In the genomic region with DNA sequence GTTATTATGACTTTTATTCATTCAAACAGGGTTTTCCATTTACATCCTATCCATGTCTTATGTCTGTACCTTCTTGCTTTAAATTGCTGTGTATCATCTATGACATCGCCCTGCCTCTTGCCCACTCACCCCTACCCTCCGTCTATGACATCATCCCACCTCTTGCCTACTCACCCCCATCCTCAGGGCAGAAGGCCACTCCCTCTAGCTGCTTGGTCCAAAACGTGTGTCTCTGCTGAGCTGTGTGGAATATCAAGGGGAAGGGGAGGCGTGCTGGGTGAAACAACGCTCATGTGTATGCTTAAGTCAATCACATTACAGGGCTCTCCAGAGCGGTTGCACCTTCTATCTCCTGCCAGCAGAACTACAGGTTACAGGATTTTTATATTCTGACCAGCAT, we compare ENCODE assay signal across 24 mouse cellular contexts. TPM values are rescaled to one million over a fixed set of nuclear protein-coding genes. Genes with fewer than 3 reads are reported as not detected.
DNase-seq lines count a peak whose midpoint lies in the region; ATAC-seq and TF ChIP-seq lines count a peak whose summit lies in the region.
"Had no signal": no experiment of that assay in that cellular context is flagged by ENCODE, and none has a peak within 500 bp of the region (broad histone marks: within the 10 kb centered on the region; RNA-seq: fewer than 3 reads in every experiment).

No protein-coding gene starts in this region.

- DNase-seq in heart, adult 9 months (ENCODE audit: low spot score in 2 of 2): no peak
- DNase-seq in kidney, postnatal 0 days (ENCODE audit: low spot score): no peak
- no peak for DNase-seq in kidney, adult 9 months
- no peak for DNase-seq in midbrain, postnatal 0 days (ENCODE audit: low spot score)
- DNase-seq in midbrain, embryonic 14.5 days: no peak
- DNase-seq in NIH3T3 (ENCODE audit: low read depth): peak; percentile 24
- no peak for DNase-seq in lung, postnatal 25 days (ENCODE audit: low spot score)
- DNase-seq: adrenal gland, adult 8-10 months; adrenal gland, postnatal 14 days; adrenal gland, postnatal 36 days; B cell, adult 2 months; cerebellum, adult 11-12 months; cerebellum, adult 2 months; cerebellum, adult 9-10 months; cerebellum, postnatal 10 days; cerebellum, postnatal 25 days had no signal

- 0 out of 2 replicates have a peak, but pooled peaks have one; percentile 33 for ATAC-seq in heart, embryonic 12.5 days (ENCODE audit: insufficient number of reproducible peaks, low FRiP score)
- ATAC-seq in kidney, postnatal 0 days (replicated peaks; ENCODE audit: low FRiP score, low read depth): 0 out of 2 replicates have a peak, but pooled peaks have one; percentile 29
- no peak; the same call in 1 of the 2 replicates for ATAC-seq in midbrain, postnatal 0 days (ENCODE audit: low FRiP score)
- no peak for ATAC-seq in midbrain, embryonic 14.5 days (ENCODE audit: low FRiP score, low TSS enrichment)
- ATAC-seq: CD4-positive, CD25-positive, alpha-beta regulatory T cell, adult 4 months; forebrain, embryonic 13.5 days; forebrain, embryonic 15.5 days had no signal

- peaks cover 7% of the 10 kb centered on the region; the same call in 1 of the 2 replicates for H3K36me3 ChIP-seq in heart, embryonic 12.5 days
- H3K36me3 ChIP-seq in kidney, postnatal 0 days (ENCODE audit: insufficient read depth, low read length): no peaks in the 10 kb centered on the region
- H3K36me3 ChIP-seq in midbrain, postnatal 0 days (ENCODE audit: insufficient read depth, low read length): no peaks in the 10 kb centered on the region
- no peaks in the 10 kb centered on the region for H3K36me3 ChIP-seq in midbrain, embryonic 14.5 days (ENCODE audit: control insufficient read depth, insufficient read depth, low read length)
- H3K36me3 ChIP-seq: embryonic facial prominence, embryonic 12.5 days; forebrain, embryonic 15.5 days had no signal

- no peak overlapping the region for H3K27ac ChIP-seq in heart, embryonic 12.5 days (ENCODE audit: poor library complexity, severe bottlenecking)
- H3K27ac ChIP-seq in kidney, postnatal 0 days: no peak overlapping the region
- H3K27ac ChIP-seq in midbrain, postnatal 0 days (ENCODE audit: low read depth, low read length): no peak overlapping the region
- no peak overlapping the region for H3K27ac ChIP-seq in midbrain, embryonic 14.5 days (replicated peaks; ENCODE audit: low read depth, low read length)
- H3K27ac ChIP-seq: embryonic facial prominence, embryonic 10.5 days; embryonic facial prominence, embryonic 12.5 days; forebrain, embryonic 13.5 days; forebrain, embryonic 15.5 days had no signal

- H3K9ac ChIP-seq in heart, embryonic 12.5 days: no peak overlapping the region
- H3K9ac ChIP-seq in kidney, postnatal 0 days (ENCODE audit: low read depth, low read length): no peak overlapping the region
- H3K9ac ChIP-seq in midbrain, postnatal 0 days (replicated peaks; ENCODE audit: low read length, poor library complexity, severe bottlenecking): no peak overlapping the region
- H3K9ac ChIP-seq in midbrain, embryonic 14.5 days (replicated peaks; ENCODE audit: low read length): no peak overlapping the region
- H3K9ac ChIP-seq: embryonic facial prominence, embryonic 12.5 days; forebrain, embryonic 13.5 days; forebrain, embryonic 15.5 days had no signal

- H3K4me3 ChIP-seq in heart, embryonic 12.5 days: no peak overlapping the region
- H3K4me3 ChIP-seq in kidney, postnatal 0 days (replicated peaks; ENCODE audit: low read depth, low read length): no peak overlapping the region
- H3K4me3 ChIP-seq in midbrain, postnatal 0 days (ENCODE audit: low read depth, low read length): no peak overlapping the region
- H3K4me3 ChIP-seq in midbrain, embryonic 14.5 days (replicated peaks; ENCODE audit: low read depth, low read length): no peak overlapping the region
- H3K4me3 ChIP-seq: embryonic facial prominence, embryonic 10.5 days; embryonic facial prominence, embryonic 12.5 days; forebrain, embryonic 13.5 days; forebrain, embryonic 15.5 days had no signal

- WGBS in heart, embryonic 12.5 days: 71% methylated on average over 6 of the region's 6 CpGs
- 69% methylated on average over 6 of the region's 6 CpGs for WGBS in kidney, postnatal 0 days
- WGBS in midbrain, postnatal 0 days: 75% methylated on average over 6 of the region's 6 CpGs
- 83% methylated on average over 6 of the region's 6 CpGs for WGBS in midbrain, embryonic 14.5 days

- 0 out of 2 replicates have a peak, but pooled peaks cover 3% of the 10 kb centered on the region for H3K9me3 ChIP-seq in heart, embryonic 12.5 days (replicated peaks)
- H3K9me3 ChIP-seq in kidney, postnatal 0 days (replicated peaks; ENCODE audit: low read length): no peaks in the 10 kb centered on the region
- H3K9me3 ChIP-seq in midbrain, postnatal 0 days (ENCODE audit: low read length): no peaks in the 10 kb centered on the region
- H3K9me3 ChIP-seq in midbrain, embryonic 14.5 days (ENCODE audit: control insufficient read depth, low read length): no peaks in the 10 kb centered on the region
- H3K9me3 ChIP-seq: embryonic facial prominence, embryonic 10.5 days; embryonic facial prominence, embryonic 12.5 days; forebrain, embryonic 13.5 days; forebrain, embryonic 15.5 days; G1E had no signal

- 0 out of 2 replicates have a peak, but pooled peaks cover 10% of the 10 kb centered on the region for H3K4me1 ChIP-seq in heart, embryonic 12.5 days (replicated peaks)
- H3K4me1 ChIP-seq in kidney, postnatal 0 days (replicated peaks; ENCODE audit: insufficient read depth, low read length): no peaks in the 10 kb centered on the region
- H3K4me1 ChIP-seq in midbrain, postnatal 0 days (ENCODE audit: insufficient read depth, low read length): no peaks in the 10 kb centered on the region
- no peaks in the 10 kb centered on the region for H3K4me1 ChIP-seq in midbrain, embryonic 14.5 days (ENCODE audit: control insufficient read depth, insufficient read depth, low read length)
- H3K4me1 ChIP-seq: embryonic facial prominence, embryonic 12.5 days; forebrain, embryonic 13.5 days; forebrain, embryonic 15.5 days had no signal

- no peak overlapping the region for H3K4me2 ChIP-seq in heart, embryonic 12.5 days
- no peak overlapping the region for H3K4me2 ChIP-seq in kidney, postnatal 0 days (ENCODE audit: low read length)
- H3K4me2 ChIP-seq in midbrain, postnatal 0 days (ENCODE audit: low read depth, low read length, poor library complexity, severe bottlenecking): no peak overlapping the region
- H3K4me2 ChIP-seq in midbrain, embryonic 14.5 days (ENCODE audit: low read length): no peak overlapping the region
- H3K4me2 ChIP-seq: embryonic facial prominence, embryonic 12.5 days; forebrain, embryonic 13.5 days; forebrain, embryonic 15.5 days had no signal

- TF ChIP-seq CTCF in kidney, postnatal 0 days (IDR thresholded peaks at IDR 0.05; ENCODE audit: low read depth): no peak
- TF ChIP-seq CTCF in midbrain, postnatal 0 days (IDR thresholded peaks at IDR 0.05): peak; percentile 11; the same call in 1 of the 2 replicates

- no peaks in the 10 kb centered on the region for H3K27me3 ChIP-seq in heart, embryonic 12.5 days (replicated peaks)
- no peaks in the 10 kb centered on the region for H3K27me3 ChIP-seq in kidney, postnatal 0 days (ENCODE audit: insufficient read depth, low read length)
- no peaks in the 10 kb centered on the region for H3K27me3 ChIP-seq in midbrain, postnatal 0 days (ENCODE audit: insufficient read depth, low read length)
- H3K27me3 ChIP-seq in midbrain, embryonic 14.5 days (ENCODE audit: control insufficient read depth, insufficient read depth, low read length): no peaks in the 10 kb centered on the region
- H3K27me3 ChIP-seq: CH12.LX; embryonic facial prominence, embryonic 12.5 days; forebrain, embryonic 13.5 days; forebrain, embryonic 15.5 days had no signal

RNA-seq across cellular contexts. Expression of a gene that starts 38.6 kb away (rescaled TPM):
- polyA plus RNA-seq in heart, embryonic 12.5 days (2016; fragmentation: Nextera tagmentation; extraction: Ambion mirVana): 7.4 and 8.8 TPM in 2 replicates
- polyA plus RNA-seq in kidney, postnatal 0 days (2015; fragmentation: Nextera tagmentation; extraction: Ambion mirVana): 6.7 and 8.1 TPM in 2 replicates
- total RNA-seq in midbrain, postnatal 0 days (2014; rRNA removed): 41.9 and 46.3 TPM in 2 replicates
- 10.6 and 10.7 TPM in 2 replicates for polyA plus RNA-seq in midbrain, postnatal 0 days (2015; fragmentation: Nextera tagmentation; extraction: Ambion mirVana)
- 9.3 and 20.1 TPM in 2 replicates for polyA plus RNA-seq in midbrain, embryonic 14.5 days (2014; fragmentation: Nextera tagmentation; extraction: Ambion mirVana)

Comparison
In these comparisons a context has a peak if more than half of its experiments do, and no peak if none do; other contexts are left out.
1. ATAC-seq: peak in heart, embryonic 12.5 days (single experiment) and kidney, postnatal 0 days (single experiment); none in midbrain, postnatal 0 days (single experiment) and midbrain, embryonic 14.5 days (single experiment).